Mouse (Mus musculus): ENCODE measurements at regions not wholly inside any gene's neighbourhood (a gene's known extent, or its start where the extent isn't known, plus 50 kb on each side); places are given as distances from the start of the nearest gene placed in this dataset.
A peak's percentile ranks its signal among the peaks of the same experiment; 100 is the strongest.

DNA sequence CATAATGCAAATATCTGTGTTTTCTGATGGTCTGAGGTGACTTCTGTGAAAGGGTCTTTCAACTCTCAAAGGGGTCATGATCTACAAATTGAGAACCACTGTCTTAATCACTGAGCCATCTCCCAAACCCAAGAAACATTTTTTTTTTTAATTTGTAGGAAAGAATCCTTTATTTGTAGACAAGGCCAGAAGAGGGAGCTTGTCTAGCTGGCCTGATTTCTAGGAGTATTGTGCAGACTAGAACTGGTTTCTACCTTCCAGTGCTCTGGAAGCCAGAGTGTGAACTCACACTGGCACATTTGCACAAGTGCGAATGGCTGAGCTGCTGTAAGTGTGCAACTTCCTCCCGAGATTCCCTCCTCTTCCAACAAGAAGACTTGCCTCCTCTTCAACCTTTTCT, 148.1 kb upstream of the Ncam1 start:
- no peak for DNase-seq

DNA sequence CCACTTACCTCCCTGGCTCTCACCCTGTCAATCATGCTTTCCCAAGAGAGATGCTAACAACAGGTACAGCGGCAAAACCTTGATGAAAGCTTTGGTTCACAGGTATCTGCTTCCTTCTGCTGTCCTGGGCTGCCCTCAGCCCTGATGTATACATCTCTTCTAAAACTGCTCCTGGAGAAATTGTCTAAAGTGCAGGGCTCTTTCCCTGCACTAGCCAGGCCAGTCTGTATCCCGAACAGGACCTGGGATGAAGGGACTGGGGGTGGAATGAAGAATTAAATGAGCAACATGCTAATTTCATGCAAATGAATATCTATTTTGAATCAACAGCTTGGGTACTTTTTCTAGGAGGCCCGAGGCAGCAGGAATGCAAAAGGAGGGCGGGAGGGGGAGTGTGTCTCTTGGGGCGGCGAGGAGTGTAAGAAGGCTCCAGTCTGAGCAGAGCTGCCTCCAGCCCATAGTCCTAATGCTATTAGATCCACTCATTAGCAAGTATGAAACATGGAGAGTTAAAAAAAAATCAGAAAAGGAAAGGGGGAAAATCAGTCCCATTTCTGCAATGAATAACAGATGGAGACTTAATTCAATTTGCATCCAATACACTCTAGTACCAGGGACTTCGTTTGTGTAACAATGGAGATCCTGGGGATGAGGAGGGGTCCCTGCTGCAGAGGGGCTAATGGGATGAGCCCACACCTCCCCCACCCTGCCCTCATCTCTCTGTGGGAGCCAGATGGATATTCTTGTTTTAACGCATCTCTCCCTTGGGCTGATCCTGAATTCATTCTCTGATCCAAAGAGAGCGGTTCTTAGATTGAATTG, 137.0 kb upstream of the Ncam1 start:
- no peak for DNase-seq

DNA sequence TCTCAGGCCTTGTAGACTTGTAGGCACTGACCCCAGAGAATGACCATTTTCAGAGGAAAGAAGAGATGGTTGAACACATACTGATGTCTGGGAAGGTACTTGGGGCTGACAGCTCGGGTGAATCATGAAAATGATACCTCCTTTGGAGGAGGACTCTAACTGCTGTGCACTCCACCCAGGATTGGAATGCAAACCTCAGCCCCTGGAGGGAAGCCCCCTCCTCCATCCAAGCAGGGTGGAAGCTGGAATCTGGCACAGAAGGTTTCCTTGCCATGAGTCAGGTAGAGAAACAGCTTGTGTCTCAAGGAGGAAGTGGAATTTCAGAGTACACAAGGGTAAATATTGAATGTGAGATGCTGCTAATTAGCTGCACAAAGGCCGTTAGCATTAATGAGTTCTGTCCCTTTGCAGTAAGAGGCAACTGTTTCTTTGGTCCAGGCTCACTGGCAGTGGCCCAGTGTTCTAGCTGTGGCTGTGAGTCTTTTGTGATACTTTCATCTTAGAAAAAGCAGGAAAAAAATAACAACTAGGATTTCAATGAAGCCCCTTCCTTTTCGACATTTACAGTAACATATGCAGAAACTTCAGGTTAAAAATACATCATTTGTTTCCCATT, 129.4 kb upstream of the Ncam1 start:
- no peak for DNase-seq

- peak; percentile 10 for DNase-seq
Observed at GRCm38 (mm10) chr9:49927281-49927680, 128.6 kb upstream of the Ncam1 start.

DNA sequence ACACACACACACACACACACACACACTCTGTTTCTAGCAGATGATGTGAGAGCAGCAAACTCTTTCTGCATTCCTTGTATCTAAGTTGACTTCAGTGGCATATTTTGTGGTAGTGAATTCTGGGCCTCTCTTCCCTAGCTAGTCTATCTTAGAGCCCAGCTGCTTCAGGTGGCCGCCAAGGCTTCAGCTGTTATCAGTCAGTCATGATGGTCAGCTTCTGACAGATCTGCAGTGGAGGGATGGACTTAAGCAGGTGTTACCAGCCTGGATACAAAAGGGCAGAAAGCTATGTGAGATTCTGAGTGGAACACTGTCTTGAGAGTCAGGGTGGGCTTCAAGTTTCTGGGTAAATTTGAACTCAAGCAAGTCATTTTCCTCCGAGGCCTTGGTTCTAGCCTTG, 127.1 kb upstream of the Ncam1 start:
- DNase-seq = no peak

GRCm38 (mm10) chr9:49923981-49924501, 125.3 kb upstream of the Ncam1 start:
- no peak for DNase-seq

DNA sequence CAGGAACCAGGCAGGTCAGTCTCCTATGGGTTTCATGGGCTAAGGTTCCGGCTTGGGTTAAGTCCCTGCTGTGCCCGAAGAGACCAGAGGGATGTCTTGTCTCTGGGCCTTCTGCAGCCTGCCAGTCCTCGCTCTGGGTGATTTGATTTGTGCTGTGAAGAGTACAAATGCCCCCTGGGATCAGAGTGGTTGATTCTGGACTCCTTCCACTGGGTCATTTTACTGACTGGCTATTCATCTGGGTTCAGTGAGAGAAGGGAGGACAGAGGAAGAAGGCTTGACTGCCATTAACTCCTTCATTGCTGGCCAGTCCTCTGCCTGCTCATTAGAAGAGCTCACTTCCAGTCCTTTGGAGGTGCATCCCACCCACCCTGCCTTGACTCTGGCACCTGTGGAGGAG, 124.0 kb upstream of the Ncam1 start:
- DNase-seq = no peak

DNA sequence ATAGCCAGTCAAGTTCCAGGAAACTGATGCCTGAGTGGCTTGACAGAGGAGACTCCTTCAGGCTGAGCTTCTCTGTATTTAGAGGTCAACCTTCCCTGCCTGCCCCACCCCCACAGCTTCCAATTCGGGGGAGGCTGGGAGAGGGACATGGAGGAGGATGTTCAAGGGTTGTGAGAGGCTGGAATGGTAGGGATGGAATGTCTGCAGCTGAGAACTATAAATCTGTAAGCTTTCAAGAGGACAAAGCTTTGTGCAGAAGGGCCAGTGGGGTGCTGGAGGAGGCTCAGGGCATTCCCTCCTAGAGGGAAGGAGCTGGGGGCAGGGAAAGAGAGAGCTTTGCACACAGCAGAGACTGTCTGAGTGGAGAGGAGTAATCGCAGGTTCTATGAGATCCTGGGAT, 123.4 kb upstream of the Ncam1 start:
- no peak for DNase-seq

- DNase-seq = no peak
Observed at GRCm38 (mm10) chr9:49921306-49921705, 122.6 kb upstream of the Ncam1 start.

- no peak for DNase-seq
Observed at GRCm38 (mm10) chr9:49915046-49915719, 116.5 kb upstream of the Ncam1 start.

- no peak for DNase-seq
Observed at GRCm38 (mm10) chr9:49913677-49914076, 115.0 kb upstream of the Ncam1 start.

DNA sequence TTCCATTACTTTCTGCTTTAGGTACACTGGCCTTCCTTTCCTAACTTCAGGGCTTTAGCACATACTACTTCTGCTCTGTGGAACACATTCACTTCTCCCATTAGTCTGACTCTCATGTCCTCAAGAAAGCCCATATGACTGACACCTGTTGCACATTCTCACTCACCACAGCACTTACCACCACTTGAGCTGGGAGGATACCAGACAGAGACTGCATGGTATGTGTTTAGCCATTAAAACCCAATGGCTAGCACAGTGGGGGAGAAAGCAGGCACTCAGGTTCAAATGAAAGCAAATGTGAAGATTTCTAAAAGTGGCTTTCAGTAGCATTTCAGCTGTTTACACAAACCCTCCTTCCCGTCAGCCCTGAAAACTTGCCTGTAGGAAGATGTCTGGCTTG, 113.6 kb upstream of the Ncam1 start:
- no peak for DNase-seq

DNA sequence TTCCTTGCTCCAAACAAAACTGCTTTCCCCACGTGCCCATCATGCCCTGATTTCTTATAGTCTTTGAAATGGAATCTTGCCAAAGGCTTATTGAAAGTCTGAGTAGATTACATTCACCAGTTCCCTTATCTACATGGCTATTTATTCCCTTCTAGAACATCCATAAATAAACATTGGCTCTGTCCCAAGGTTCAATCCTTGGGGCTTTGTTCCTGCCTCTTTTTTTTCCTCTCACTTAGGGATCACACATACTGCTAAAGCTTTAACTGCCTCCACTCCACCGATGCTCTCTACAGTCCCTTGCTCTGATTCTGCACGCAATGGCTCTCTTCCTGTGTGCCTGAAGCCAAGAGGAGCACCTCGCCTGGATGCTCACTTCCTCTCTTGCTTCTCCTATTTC, 107.6 kb upstream of the Ncam1 start:
- DNase-seq = no peak

DNA sequence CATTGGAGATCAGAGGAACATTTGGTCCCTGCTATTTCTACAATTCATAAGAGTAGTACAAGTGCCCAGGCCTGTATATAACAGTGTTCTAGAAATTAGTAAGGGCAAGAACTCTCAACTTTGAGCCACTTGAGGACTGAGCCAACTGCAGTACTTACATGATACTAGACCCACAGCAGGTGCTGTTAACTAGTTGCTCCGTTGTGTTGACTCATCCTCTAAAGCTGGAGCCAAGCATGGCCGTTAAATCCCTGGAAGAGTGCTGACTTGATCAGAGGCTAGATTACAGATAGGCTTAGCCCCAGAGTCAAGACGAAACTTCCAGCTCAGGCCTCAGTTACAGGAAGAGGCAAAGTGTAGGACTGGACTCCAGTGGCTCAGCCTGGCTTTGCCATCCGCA, 107.0 kb upstream of the Ncam1 start:
- DNase-seq = no peak

GRCm38 (mm10) chr9:49898947-49899346, 100.2 kb upstream of the Ncam1 start:
- DNase-seq = no peak

DNA sequence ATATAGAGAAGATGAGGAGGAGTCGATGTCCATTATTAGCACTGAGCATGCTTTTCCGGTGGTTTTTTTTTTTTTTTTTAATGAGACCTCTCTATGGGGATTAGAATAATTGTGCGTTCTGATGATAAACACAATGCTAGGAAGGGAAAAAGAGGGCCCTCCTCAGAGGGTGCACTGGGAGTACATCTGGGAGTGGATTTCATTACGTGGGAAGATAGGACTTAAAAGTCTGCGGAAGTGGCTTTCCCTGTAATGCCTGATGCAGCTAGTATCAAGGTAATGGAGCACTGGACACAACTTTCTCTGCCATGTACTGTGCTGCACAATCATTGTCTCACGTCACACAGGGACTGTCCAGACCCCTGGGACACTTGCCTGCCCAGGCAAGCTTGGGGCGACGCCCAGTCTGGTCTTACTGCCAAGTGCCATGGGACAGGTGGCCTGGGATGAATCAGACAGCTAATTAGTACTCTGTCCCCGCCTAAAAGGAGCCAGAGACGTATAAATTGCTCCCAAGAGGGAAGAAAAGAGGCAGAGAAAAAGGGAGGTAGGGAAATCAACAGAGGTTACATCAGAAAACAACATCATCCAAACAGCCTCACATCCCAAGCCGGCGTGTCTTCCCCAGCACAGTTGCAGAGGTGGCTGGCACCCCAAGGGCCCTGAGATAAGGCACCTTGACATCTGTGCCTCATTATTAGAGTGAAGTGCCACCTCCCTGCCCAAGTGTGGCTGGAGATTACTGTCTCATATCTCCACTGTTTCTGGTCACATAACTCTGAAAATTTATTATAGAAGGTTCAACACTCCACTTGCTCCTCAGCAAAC, 86.0 kb upstream of the Ncam1 start:
- no peak for DNase-seq

DNA sequence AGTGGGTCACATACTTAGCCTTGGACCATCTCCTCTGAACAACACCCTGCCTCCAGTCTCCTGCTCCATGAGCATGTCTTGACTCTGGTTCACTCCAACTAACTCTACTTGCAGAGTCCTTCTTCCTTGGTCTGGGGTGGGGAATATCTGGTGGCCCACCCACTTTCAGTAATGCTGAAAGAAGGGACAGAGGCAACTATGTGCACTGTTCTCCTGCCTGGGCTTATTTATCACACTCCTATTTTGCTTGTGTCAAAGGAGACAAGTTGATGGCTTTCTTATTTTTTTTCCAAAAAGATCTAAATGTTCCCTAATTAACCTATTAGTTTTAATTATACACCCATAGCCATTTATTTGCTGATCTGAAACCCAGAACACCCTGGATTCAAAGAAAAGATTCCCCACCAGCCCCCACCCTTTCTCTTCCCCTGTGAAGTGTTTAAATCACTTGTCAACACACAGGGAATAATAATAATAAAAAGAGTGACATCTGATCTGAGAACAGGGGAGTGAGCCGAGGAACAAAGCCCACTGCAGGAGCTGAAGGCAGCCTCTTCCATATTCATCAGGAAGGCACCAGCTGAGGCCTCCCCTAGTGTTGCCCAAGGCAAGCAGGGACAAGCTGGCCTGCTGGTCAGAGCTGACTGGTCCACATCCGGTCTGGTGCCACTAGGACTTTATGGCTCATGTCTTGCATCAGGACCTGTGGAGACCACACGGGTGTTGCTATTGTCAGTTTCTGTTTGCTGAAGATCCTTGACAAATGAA, 80.8 kb upstream of the Ncam1 start:
- no peak for DNase-seq

- no peak for DNase-seq
Observed at GRCm38 (mm10) chr9:49874881-49875280, 76.2 kb upstream of the Ncam1 start.

- DNase-seq = peak; percentile 9
Observed at GRCm38 (mm10) chr9:49873550-49873949, 74.8 kb upstream of the Ncam1 start.

- DNase-seq = no peak
Observed at GRCm38 (mm10) chr9:49851522-49851921, 52.8 kb upstream of the Ncam1 start.

GRCm38 (mm10) chr9:49849442-49849841, 50.7 kb upstream of the Ncam1 start:
- no peak for DNase-seq

DNA sequence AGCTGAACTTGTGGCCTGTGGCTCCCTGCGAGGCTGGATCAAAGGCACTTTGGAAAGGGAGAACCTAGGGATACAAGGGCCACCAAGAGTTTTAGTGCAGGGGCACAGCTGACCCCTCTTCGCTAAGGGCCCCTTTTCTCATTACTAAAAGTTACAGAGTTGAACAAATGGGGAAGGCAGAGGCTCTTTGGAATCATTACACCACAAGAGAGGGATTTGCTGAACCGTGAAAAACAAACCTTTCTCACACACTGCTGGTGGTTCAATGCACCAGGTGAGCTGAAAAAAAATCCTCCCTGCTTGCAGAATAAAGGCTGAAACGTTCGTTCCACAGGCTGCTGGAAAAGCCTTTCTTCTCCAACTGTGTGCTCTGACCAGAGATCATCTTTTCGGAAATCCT, 50.2 kb upstream of the Ncam1 start:
- no peak for DNase-seq
